Mouse (Mus musculus) olfactory bulb, adult 2 months (tissue): ENCODE measurements at regions not wholly inside any gene's neighbourhood (a gene's known extent, or its start where the extent isn't known, plus 50 kb on each side); places are given as distances from the start of the nearest gene placed in this dataset.

Experiments used
- CTCF ChIP-seq: fragments of 200-500 bp; IDR thresholded peaks from 2 replicates; pipeline ENCODE4 v1.5.1; 2012; ENCODE audit warnings: low read depth, mild to moderate bottlenecking, low read length, moderate library complexity; ENCODE audit not compliant: insufficient read depth
- POLR2A ChIP-seq: fragments of 200-500 bp; IDR thresholded peaks from 2 replicates; pipeline ENCODE4 v1.6.1; 2012; ENCODE audit warnings: mild to moderate bottlenecking, low read depth, low read length, moderate library complexity; ENCODE audit not compliant: insufficient read depth

GRCm38 (mm10) chr15:60982576-60982975 lies 59.8 kb upstream of the A1bg start:
- TF ChIP-seq CTCF (no peak), POLR2A (no peak)
